Mouse (Mus musculus): ENCODE measurements at regions not wholly inside any gene's neighbourhood (a gene's known extent, or its start where the extent isn't known, plus 50 kb on each side); places are given as distances from the start of the nearest gene placed in this dataset.

- TF ChIP-seq POLR2A (IDR thresholded peaks at IDR 0.05; ENCODE audit: insufficient read depth, low read depth, low read length) (no peak), CTCF (IDR thresholded peaks at IDR 0.05; ENCODE audit: insufficient read depth, low read depth, low read length) (no peak)
Observed at GRCm38 (mm10) chr13:28792461-28793165, 160.9 kb downstream of the Sox4 start.

All from olfactory bulb, adult 2 months (tissue).